In the genomic region with DNA sequence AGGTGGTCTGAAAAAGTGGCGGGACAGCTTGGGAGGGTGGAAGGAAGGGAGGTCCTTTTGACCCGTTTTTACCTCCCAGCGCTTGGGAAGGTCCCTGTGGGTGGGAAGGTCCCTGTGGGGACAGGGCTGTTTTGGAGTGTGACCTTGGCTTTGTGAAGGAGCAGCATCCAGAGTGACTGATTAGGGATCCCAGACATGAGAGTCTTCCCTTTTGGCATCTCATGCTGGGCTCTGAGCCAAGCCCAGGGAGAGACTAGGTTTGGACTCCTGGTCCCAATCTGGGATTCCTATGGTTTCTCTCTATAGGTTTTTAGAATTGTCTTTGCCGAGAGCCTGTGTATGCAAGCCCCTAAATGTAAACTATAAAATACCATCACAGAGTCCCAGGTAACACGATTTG, we compare ENCODE assay signal across 22 mouse cellular contexts. TPM values are rescaled to one million over a fixed set of nuclear protein-coding genes. Genes with fewer than 3 reads are reported as not detected.
A peak's percentile ranks its signal among the peaks of the same experiment; 100 is the strongest.
DNase-seq lines count a peak whose midpoint lies in the region; ATAC-seq lines count a peak whose summit lies in the region.
"Had no signal": no experiment of that assay in that cellular context is flagged by ENCODE, and none has a peak within 500 bp of the region (broad histone marks: within the 10 kb centered on the region; RNA-seq: fewer than 3 reads in every experiment).

No protein-coding gene starts in this region.

- no peak overlapping the region for H3K27ac ChIP-seq in hindbrain, embryonic 12.5 days
- H3K27ac ChIP-seq in hindbrain, embryonic 10.5 days, result no peak overlapping the region
- H3K27ac ChIP-seq in neural tube, embryonic 15.5 days (replicated peaks), result no peak overlapping the region
- H3K27ac ChIP-seq: forebrain, embryonic 10.5 days; forebrain, embryonic 13.5 days; heart, embryonic 10.5 days; heart, embryonic 13.5 days; hindbrain, embryonic 15.5 days had no signal

- WGBS in hindbrain, embryonic 12.5 days, result 82% methylated on average over 5 of the region's 5 CpGs
- WGBS in hindbrain, embryonic 10.5 days, result 78% methylated on average over 5 of the region's 5 CpGs
- 88% methylated on average over 5 of the region's 5 CpGs for WGBS in neural tube, embryonic 15.5 days

- peak; percentile 47 for DNase-seq in cerebellum, adult 9-11 months
- DNase-seq in hindbrain, embryonic 10.5 days (ENCODE audit: low spot score), result no peak
- DNase-seq in neural tube, embryonic 10.5 days (ENCODE audit: extremely low spot score, low spot score), result no peak
- DNase-seq: adrenal gland, postnatal 10 days; cerebellum, adult 18-20 months; gastrocnemius, postnatal 10 days; gastrocnemius, postnatal 36 days; heart, adult 2 months; heart, postnatal 36 days had no signal

- H3K4me2 ChIP-seq in hindbrain, embryonic 12.5 days (replicated peaks), result no peak overlapping the region
- H3K4me2 ChIP-seq in neural tube, embryonic 15.5 days, result no peak overlapping the region
- H3K4me2 ChIP-seq: forebrain, embryonic 13.5 days; hindbrain, embryonic 15.5 days had no signal

- H3K4me1 ChIP-seq in hindbrain, embryonic 12.5 days, result peaks cover 11% of the 10 kb centered on the region
- peaks cover 16% of the 10 kb centered on the region for H3K4me1 ChIP-seq in hindbrain, embryonic 10.5 days (replicated peaks)
- peaks cover 27% of the 10 kb centered on the region for H3K4me1 ChIP-seq in neural tube, embryonic 15.5 days

- 0 out of 2 replicates have a peak overlapping the region, but pooled peaks have one; percentile 10 for H3K9ac ChIP-seq in hindbrain, embryonic 12.5 days
- H3K9ac ChIP-seq in neural tube, embryonic 15.5 days (replicated peaks), result 0 out of 2 replicates have a peak overlapping the region, but pooled peaks have one; percentile 26
- H3K9ac ChIP-seq: heart, embryonic 13.5 days; hindbrain, embryonic 15.5 days had no signal

- peaks cover 58% of the 10 kb centered on the region for H3K36me3 ChIP-seq in hindbrain, embryonic 12.5 days
- peaks cover 70% of the 10 kb centered on the region for H3K36me3 ChIP-seq in hindbrain, embryonic 10.5 days
- peaks cover 69% of the 10 kb centered on the region for H3K36me3 ChIP-seq in neural tube, embryonic 15.5 days

- no peak for ATAC-seq in cerebellum, adult (ENCODE audit: insufficient number of reproducible peaks, low FRiP score, low TSS enrichment)
- ATAC-seq in hindbrain, embryonic 12.5 days (ENCODE audit: low FRiP score), result no peak
- no peak for ATAC-seq in neural tube, embryonic 15.5 days (ENCODE audit: low FRiP score)
- ATAC-seq: forebrain, embryonic 13.5 days; forebrain, embryonic 16.5 days; intestine, postnatal 0 days; Patski had no signal

- H3K9me3 ChIP-seq in hindbrain, embryonic 12.5 days (replicated peaks), result no peaks in the 10 kb centered on the region; the same call in 1 of the 2 replicates
- H3K9me3 ChIP-seq in hindbrain, embryonic 10.5 days, result no peaks in the 10 kb centered on the region
- no peaks in the 10 kb centered on the region for H3K9me3 ChIP-seq in neural tube, embryonic 15.5 days (replicated peaks)
- H3K9me3 ChIP-seq: forebrain, embryonic 10.5 days; forebrain, embryonic 13.5 days; G1E; heart, embryonic 10.5 days; heart, embryonic 13.5 days; hindbrain, embryonic 15.5 days had no signal

- no peaks in the 10 kb centered on the region for H3K27me3 ChIP-seq in hindbrain, embryonic 12.5 days
- no peaks in the 10 kb centered on the region for H3K27me3 ChIP-seq in hindbrain, embryonic 10.5 days (ENCODE audit: insufficient read depth, poor library complexity, severe bottlenecking)
- H3K27me3 ChIP-seq in neural tube, embryonic 15.5 days (replicated peaks), result no peaks in the 10 kb centered on the region
- H3K27me3 ChIP-seq: CH12.LX; forebrain, embryonic 13.5 days; heart, embryonic 13.5 days; hindbrain, embryonic 15.5 days; Patski had no signal

- H3K4me3 ChIP-seq in hindbrain, embryonic 12.5 days, result no peak overlapping the region
- H3K4me3 ChIP-seq in hindbrain, embryonic 10.5 days, result no peak overlapping the region
- H3K4me3 ChIP-seq in neural tube, embryonic 15.5 days (replicated peaks), result no peak overlapping the region
- H3K4me3 ChIP-seq: forebrain, embryonic 10.5 days; forebrain, embryonic 13.5 days; heart, adult 2 months; heart, embryonic 10.5 days; heart, embryonic 13.5 days; hindbrain, embryonic 15.5 days had no signal

RNA-seq across cellular contexts. Expression of a gene that starts 2.3 kb away (rescaled TPM):
- polyA plus RNA-seq in hindbrain, embryonic 12.5 days (2016; fragmentation: Nextera tagmentation; extraction: Ambion mirVana), result 20.2 and 23.3 TPM in 2 replicates
- 14.9 and 16.2 TPM in 2 replicates for polyA plus RNA-seq in hindbrain, embryonic 10.5 days (2016; fragmentation: Nextera tagmentation; extraction: Ambion mirVana)
- 33.3 and 40.0 TPM in 2 replicates for polyA plus RNA-seq in neural tube, embryonic 15.5 days (2015; fragmentation: Nextera tagmentation; extraction: Ambion mirVana)

RNA-seq across cellular contexts. Expression of a gene that starts 15.6 kb away (rescaled TPM):
- 11.9 TPM in 2 replicates for polyA plus RNA-seq in hindbrain, embryonic 12.5 days (2016; fragmentation: Nextera tagmentation; extraction: Ambion mirVana)
- 4.5 and 7.2 TPM in 2 replicates for polyA plus RNA-seq in hindbrain, embryonic 10.5 days (2016; fragmentation: Nextera tagmentation; extraction: Ambion mirVana)
- 8.2 and 10.8 TPM in 2 replicates for polyA plus RNA-seq in neural tube, embryonic 15.5 days (2015; fragmentation: Nextera tagmentation; extraction: Ambion mirVana)
- polyA plus RNA-seq: G1E had no signal

RNA-seq across cellular contexts. Expression of a gene that starts 26.9 kb away (rescaled TPM):
- polyA plus RNA-seq in hindbrain, embryonic 12.5 days (2016; fragmentation: Nextera tagmentation; extraction: Ambion mirVana), result 140 and 154 TPM in 2 replicates
- polyA plus RNA-seq in hindbrain, embryonic 10.5 days (2016; fragmentation: Nextera tagmentation; extraction: Ambion mirVana), result 87.2 and 117 TPM in 2 replicates
- 187 and 210 TPM in 2 replicates for polyA plus RNA-seq in neural tube, embryonic 15.5 days (2015; fragmentation: Nextera tagmentation; extraction: Ambion mirVana)

RNA-seq across cellular contexts. Expression of a gene that starts 42.6 kb away (rescaled TPM):
- 12.7 and 16.5 TPM in 2 replicates for polyA plus RNA-seq in hindbrain, embryonic 12.5 days (2016; fragmentation: Nextera tagmentation; extraction: Ambion mirVana)
- polyA plus RNA-seq in hindbrain, embryonic 10.5 days (2016; fragmentation: Nextera tagmentation; extraction: Ambion mirVana), result 11.2 and 12.6 TPM in 2 replicates
- polyA plus RNA-seq in neural tube, embryonic 15.5 days (2015; fragmentation: Nextera tagmentation; extraction: Ambion mirVana), result 16.8 and 18.6 TPM in 2 replicates
